Mouse (Mus musculus): Measurements from ENCODE around the gene Zfp853. TPM values are rescaled to one million over a fixed set of nuclear protein-coding genes. Genes with fewer than 3 reads are reported as not detected.

Gene Zfp853
- polyA plus RNA-seq, 1 experiment from 2014 or later, result 0.13 TPM

DNA sequence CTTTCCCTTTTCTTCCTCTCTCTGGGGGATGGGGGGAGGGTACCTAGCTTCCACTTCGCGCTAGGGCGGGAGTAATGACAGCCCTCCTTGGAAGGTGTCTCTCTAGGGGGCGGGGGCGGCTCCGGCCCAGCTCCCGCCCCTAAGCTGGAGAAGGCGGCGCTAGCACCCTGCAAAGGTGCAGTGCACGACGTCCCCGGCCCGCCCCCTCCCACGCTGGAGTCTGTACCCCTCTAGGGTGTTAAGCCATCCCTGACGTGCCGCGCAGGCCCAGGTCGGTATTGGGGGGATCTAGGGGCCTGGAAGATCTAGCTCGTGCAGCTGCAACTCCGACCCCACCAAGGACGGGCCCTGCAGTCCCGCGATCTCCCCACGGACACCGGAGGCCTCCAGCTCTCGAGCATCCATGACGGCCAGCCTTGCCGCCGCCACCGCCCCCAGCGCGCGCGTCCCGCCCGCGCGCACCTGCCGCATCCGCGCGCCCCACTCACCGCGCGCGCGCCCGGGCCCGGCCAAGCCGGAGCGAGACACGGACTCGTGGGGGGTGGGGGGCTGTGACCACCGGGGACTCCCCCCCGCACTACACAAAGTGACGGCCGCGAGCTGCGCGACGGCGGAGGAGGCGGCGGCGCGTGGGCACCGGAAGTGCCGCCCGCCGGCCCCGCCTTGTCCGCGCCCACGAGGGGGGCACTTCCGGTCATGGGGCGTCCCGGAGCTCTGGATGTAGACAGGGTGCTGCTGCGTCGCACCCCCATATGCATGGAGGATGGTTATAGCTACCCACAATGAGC is 23.9 kb downstream of the Zfp853 start, which contains the start of gene Zfp316:
TSS of gene Zfp316 (minus strand) at position 660 of the 788 bp plus-strand sequence.
- Histone ChIP-seq H3K4me2 (ENCODE audit: low read length) (peak within 1 kb of the TSS; percentile 65), H3K4me1 (ENCODE audit: control insufficient read depth, insufficient read depth, low read length) (peaks cover 16% of the 10 kb centered on the region), H3K4me3 (replicated peaks; ENCODE audit: low read depth, low read length) (peak within 1 kb of the TSS; percentile 92), H3K9ac (replicated peaks; ENCODE audit: low read length) (peak within 1 kb of the TSS; percentile 96), H3K27ac (replicated peaks; ENCODE audit: low read depth, low read length) (peak within 1 kb of the TSS; percentile 86), H3K9me3 (ENCODE audit: control insufficient read depth, low read length) (no peaks in the 10 kb centered on the region), H3K36me3 (ENCODE audit: control insufficient read depth, insufficient read depth, low read length) (peaks cover 3% of the 10 kb centered on the region), H3K27me3 (ENCODE audit: control insufficient read depth, insufficient read depth, low read length) (no peaks in the 10 kb centered on the region)
- DNase-seq (peak; percentile 92), ATAC-seq (ENCODE audit: low FRiP score, low TSS enrichment) (peak; percentile 79)
- under 1% methylated on average over 68 of the region's 79 CpGs for WGBS

DNA sequence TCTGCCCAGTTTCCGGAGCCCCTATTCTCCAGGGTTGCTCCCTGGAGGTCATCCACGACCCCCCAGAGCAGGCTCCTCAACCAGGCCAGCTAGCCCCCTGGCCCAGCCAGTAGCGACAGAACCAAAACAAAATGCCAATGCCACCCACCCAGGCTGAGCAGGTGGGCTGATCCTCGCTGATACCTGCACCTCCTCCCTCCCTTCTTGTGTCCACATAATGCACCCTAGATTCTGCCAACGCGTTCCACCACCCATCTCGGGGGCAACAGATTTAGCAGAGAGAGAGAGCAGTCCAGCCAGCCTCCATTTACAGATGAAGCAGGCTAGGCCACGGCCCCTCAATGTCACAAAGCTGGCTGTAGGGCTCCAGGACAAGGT is 24.4 kb downstream of the Zfp853 start:
- H3K27me3 ChIP-seq (ENCODE audit: control insufficient read depth, insufficient read depth, low read length), result no peaks in the 10 kb centered on the region
- no peak; the same call in none of the 2 replicates for ATAC-seq (ENCODE audit: low FRiP score, low TSS enrichment)
- H3K36me3 ChIP-seq (ENCODE audit: control insufficient read depth, insufficient read depth, low read length), result peaks cover 9% of the 10 kb centered on the region
- peak overlapping the region; percentile 96 for H3K9ac ChIP-seq (replicated peaks; ENCODE audit: low read length)
- peak overlapping the region; percentile 92 for H3K4me3 ChIP-seq (replicated peaks; ENCODE audit: low read depth, low read length)
- peak overlapping the region; percentile 65 for H3K4me2 ChIP-seq (ENCODE audit: low read length)
- 18% methylated on average over 8 of the region's 8 CpGs for WGBS
- no peak for DNase-seq
- peak overlapping the region; percentile 86 for H3K27ac ChIP-seq (replicated peaks; ENCODE audit: low read depth, low read length)
- H3K4me1 ChIP-seq (ENCODE audit: control insufficient read depth, insufficient read depth, low read length), result peaks cover 16% of the 10 kb centered on the region
- no peaks in the 10 kb centered on the region for H3K9me3 ChIP-seq (ENCODE audit: control insufficient read depth, low read length)

DNA sequence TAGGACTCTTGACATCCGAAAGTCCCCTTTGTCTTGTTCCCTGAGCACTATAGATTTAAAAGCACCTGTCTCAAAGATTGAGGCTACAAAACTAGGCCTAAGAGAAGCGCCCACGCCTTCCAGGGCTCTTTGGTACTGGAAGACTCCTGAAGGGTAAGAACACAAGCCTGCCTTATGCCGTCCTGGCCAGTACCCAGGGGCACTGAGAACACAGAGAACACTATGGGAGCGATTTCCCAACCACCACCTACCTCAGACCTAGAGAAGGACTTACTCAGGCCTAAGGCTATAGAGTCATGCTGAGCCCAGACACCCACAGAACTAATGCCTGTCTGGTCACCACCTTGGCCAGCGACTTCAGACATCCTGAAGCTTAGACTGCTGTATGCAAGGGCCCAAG is 26.6 kb downstream of the Zfp853 start:
- no peak for ATAC-seq (ENCODE audit: low FRiP score, low TSS enrichment)

DNA sequence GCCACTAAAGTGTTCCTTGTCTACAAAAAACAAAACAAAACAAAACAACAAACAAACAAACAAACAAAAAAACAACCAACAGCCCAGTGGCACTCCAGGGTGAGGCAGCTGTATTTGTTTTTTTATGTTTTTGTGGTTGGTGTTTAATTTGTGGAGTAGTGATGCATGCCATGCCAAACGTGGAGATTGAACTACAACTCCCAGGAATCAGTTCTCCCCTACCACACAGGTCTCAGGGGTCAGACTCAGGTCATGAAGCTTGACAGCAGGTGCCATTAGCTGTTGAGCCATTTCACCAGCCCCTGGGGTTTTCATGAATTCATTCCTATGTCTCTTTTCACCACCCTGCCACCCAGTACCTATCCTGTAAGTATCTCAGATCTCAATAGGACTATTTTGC is 28.0 kb downstream of the Zfp853 start:
- no peak overlapping the region for H3K27ac ChIP-seq (replicated peaks; ENCODE audit: low read depth, low read length)
- peaks cover 10% of the 10 kb centered on the region for H3K4me1 ChIP-seq (ENCODE audit: control insufficient read depth, insufficient read depth, low read length)
- H3K9me3 ChIP-seq (ENCODE audit: control insufficient read depth, low read length), result no peaks in the 10 kb centered on the region
- H3K27me3 ChIP-seq (ENCODE audit: control insufficient read depth, insufficient read depth, low read length), result no peaks in the 10 kb centered on the region
- 42% methylated on average over 1 of the region's 1 CpGs for WGBS
- no peak for DNase-seq
- H3K4me3 ChIP-seq (replicated peaks; ENCODE audit: low read depth, low read length), result no peak overlapping the region
- ATAC-seq (ENCODE audit: low FRiP score, low TSS enrichment), result no peak
- H3K36me3 ChIP-seq (ENCODE audit: control insufficient read depth, insufficient read depth, low read length), result peaks cover 44% of the 10 kb centered on the region
- no peak overlapping the region for H3K9ac ChIP-seq (replicated peaks; ENCODE audit: low read length)
- H3K4me2 ChIP-seq (ENCODE audit: low read length), result no peak overlapping the region

More for the DNA sequence above, 26.6 kb downstream of the Zfp853 start:
- Histone ChIP-seq H3K9ac (replicated peaks; ENCODE audit: low read length) (no peak overlapping the region), H3K4me3 (replicated peaks; ENCODE audit: low read depth, low read length) (no peak overlapping the region), H3K4me2 (ENCODE audit: low read length) (no peak overlapping the region), H3K9me3 (ENCODE audit: control insufficient read depth, low read length) (no peaks in the 10 kb centered on the region), H3K27me3 (ENCODE audit: control insufficient read depth, insufficient read depth, low read length) (no peaks in the 10 kb centered on the region), H3K36me3 (ENCODE audit: control insufficient read depth, insufficient read depth, low read length) (peaks cover 30% of the 10 kb centered on the region), H3K4me1 (ENCODE audit: control insufficient read depth, insufficient read depth, low read length) (peaks cover 16% of the 10 kb centered on the region), H3K27ac (replicated peaks; ENCODE audit: low read depth, low read length) (no peak overlapping the region)
- no peak for DNase-seq
- WGBS, result 88% methylated on average over 6 of the region's 6 CpGs

DNA sequence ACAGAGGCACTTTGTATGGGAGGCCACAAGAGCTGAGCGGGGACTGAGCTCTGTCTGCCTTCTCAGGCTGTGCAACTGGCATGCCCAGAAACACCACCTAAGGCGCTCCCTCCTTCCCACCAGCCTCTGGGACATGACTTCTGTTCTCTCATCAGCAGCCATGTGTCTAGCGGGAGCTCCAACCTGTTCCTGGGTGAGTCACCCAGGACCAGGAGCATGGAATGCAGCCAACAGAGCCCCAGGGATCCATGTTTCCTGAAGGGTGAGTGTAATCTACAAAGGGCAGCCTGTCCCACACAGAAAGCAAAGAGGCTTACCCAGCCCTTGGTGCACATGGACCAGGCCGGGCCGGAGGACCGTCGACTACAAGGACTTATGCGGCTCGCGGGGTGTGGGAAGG is 28.7 kb downstream of the Zfp853 start:
- Histone ChIP-seq H3K9me3 (ENCODE audit: control insufficient read depth, low read length) (no peaks in the 10 kb centered on the region), H3K4me1 (ENCODE audit: control insufficient read depth, insufficient read depth, low read length) (peaks cover 9% of the 10 kb centered on the region), H3K4me3 (replicated peaks; ENCODE audit: low read depth, low read length) (no peak overlapping the region), H3K27me3 (ENCODE audit: control insufficient read depth, insufficient read depth, low read length) (no peaks in the 10 kb centered on the region), H3K36me3 (ENCODE audit: control insufficient read depth, insufficient read depth, low read length) (peaks cover 51% of the 10 kb centered on the region), H3K9ac (replicated peaks; ENCODE audit: low read length) (no peak overlapping the region), H3K4me2 (ENCODE audit: low read length) (no peak overlapping the region), H3K27ac (replicated peaks; ENCODE audit: low read depth, low read length) (no peak overlapping the region)
- WGBS, result 93% methylated on average over 10 of the region's 10 CpGs
- no peak for DNase-seq
- no peak for ATAC-seq (ENCODE audit: low FRiP score, low TSS enrichment)

DNA sequence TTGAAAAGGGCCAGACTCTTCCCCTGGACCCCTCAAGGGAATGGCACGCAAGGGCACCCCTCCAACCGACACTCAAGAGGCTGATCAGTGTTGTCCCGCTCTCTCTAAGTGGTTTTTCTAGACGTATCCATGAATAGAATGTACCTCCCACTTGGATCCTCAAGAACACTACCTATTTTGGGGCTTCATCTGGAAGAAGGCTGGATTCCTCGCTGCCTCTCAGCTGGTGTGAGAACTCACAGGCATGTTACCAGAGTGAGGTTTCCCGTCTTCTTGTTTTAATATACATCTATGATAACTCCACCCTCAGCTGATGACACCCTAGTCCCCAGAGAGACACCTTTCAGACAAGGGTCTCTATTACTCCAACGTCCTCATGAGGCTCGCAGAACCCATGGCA is 31.8 kb downstream of the Zfp853 start:
- peaks cover 74% of the 10 kb centered on the region for H3K36me3 ChIP-seq (ENCODE audit: control insufficient read depth, insufficient read depth, low read length)
- no peak overlapping the region for H3K4me3 ChIP-seq (replicated peaks; ENCODE audit: low read depth, low read length)
- peaks cover 17% of the 10 kb centered on the region for H3K27me3 ChIP-seq (ENCODE audit: control insufficient read depth, insufficient read depth, low read length)
- H3K4me1 ChIP-seq (ENCODE audit: control insufficient read depth, insufficient read depth, low read length), result no peaks in the 10 kb centered on the region
- H3K9ac ChIP-seq (replicated peaks; ENCODE audit: low read length), result no peak overlapping the region
- ATAC-seq (ENCODE audit: low FRiP score, low TSS enrichment), result no peak
- WGBS, result 95% methylated on average over 8 of the region's 8 CpGs
- no peak for DNase-seq
- H3K9me3 ChIP-seq (ENCODE audit: control insufficient read depth, low read length), result no peaks in the 10 kb centered on the region
- H3K4me2 ChIP-seq (ENCODE audit: low read length), result no peak overlapping the region
- H3K27ac ChIP-seq (replicated peaks; ENCODE audit: low read depth, low read length), result no peak overlapping the region

DNA sequence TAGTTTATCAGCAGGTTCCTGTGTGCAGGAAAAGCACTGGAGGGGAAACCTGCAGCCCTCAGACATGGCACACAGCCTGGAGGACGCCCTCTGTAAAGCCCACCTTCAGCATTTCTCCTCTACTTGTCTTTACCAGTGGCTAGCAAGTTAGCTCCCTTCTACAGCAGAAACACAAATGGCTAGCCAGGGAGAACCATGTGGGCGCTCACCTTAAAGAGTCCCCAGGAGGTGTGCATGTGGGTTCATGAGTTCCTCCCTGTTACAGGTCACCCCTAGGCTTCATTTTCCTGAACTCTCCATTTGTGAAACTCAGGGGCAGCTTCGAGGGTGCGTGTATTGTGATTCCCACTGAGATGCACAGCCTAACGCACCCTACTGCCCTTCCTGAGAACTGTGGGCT is 37.6 kb downstream of the Zfp853 start:
- Histone ChIP-seq H3K4me1 (ENCODE audit: control insufficient read depth, insufficient read depth, low read length) (peaks cover 12% of the 10 kb centered on the region; the same call in 1 of the 2 replicates), H3K27ac (replicated peaks; ENCODE audit: low read depth, low read length) (no peak overlapping the region), H3K27me3 (ENCODE audit: control insufficient read depth, insufficient read depth, low read length) (peaks cover 60% of the 10 kb centered on the region), H3K4me3 (replicated peaks; ENCODE audit: low read depth, low read length) (no peak overlapping the region), H3K4me2 (ENCODE audit: low read length) (no peak overlapping the region), H3K36me3 (ENCODE audit: control insufficient read depth, insufficient read depth, low read length) (peaks cover 92% of the 10 kb centered on the region), H3K9me3 (ENCODE audit: control insufficient read depth, low read length) (no peaks in the 10 kb centered on the region), H3K9ac (replicated peaks; ENCODE audit: low read length) (no peak overlapping the region)
- ATAC-seq (ENCODE audit: low FRiP score, low TSS enrichment) (no peak), DNase-seq (no peak)
- 85% methylated on average over 5 of the region's 5 CpGs for WGBS

DNA sequence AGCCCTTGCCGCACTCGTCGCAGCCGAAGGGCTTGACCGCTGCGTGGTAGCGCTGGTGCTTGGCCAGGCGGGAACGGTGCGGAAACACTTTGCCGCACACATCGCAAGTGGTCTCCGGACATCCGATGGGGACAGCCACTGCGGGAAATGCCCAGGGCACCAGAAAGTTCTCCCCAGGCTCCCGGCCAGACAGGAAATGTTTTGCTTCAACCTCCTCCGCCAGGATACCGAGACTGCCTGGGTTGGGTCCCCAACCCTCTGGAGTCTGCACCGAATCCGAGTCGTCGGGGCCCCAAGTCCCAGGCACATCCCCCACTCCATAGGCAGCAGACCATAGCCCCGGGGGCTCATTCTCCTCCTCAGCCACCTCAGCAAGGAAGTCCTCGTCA is 38.3 kb downstream of the Zfp853 start:
- H3K4me3 ChIP-seq (replicated peaks; ENCODE audit: low read depth, low read length), result no peak overlapping the region
- peaks cover 85% of the 10 kb centered on the region for H3K36me3 ChIP-seq (ENCODE audit: control insufficient read depth, insufficient read depth, low read length)
- DNase-seq (no peak), ATAC-seq (ENCODE audit: low FRiP score, low TSS enrichment) (no peak)
- H3K4me2 ChIP-seq (ENCODE audit: low read length), result no peak overlapping the region
- peaks cover 60% of the 10 kb centered on the region for H3K27me3 ChIP-seq (ENCODE audit: control insufficient read depth, insufficient read depth, low read length)
- no peak overlapping the region for H3K27ac ChIP-seq (replicated peaks; ENCODE audit: low read depth, low read length)
- H3K9ac ChIP-seq (replicated peaks; ENCODE audit: low read length), result 0 out of 2 replicates have a peak overlapping the region, but pooled peaks have one; percentile 12
- 28% methylated on average over 24 of the region's 24 CpGs for WGBS
- H3K4me1 ChIP-seq (ENCODE audit: control insufficient read depth, insufficient read depth, low read length), result peaks cover 12% of the 10 kb centered on the region; the same call in 1 of the 2 replicates
- no peaks in the 10 kb centered on the region for H3K9me3 ChIP-seq (ENCODE audit: control insufficient read depth, low read length)
